Mouse (Mus musculus): Measurements from ENCODE around the gene Cryba1.

- TF ChIP-seq CTCF (IDR thresholded peaks at IDR 0.05; ENCODE audit: borderline replicate concordance, insufficient read depth, low read length) (no peak), POLR2A (IDR thresholded peaks at IDR 0.05; ENCODE audit: low read depth, low read length) (no peak)
Observed at GRCm38 (mm10) chr11:77709039-77709438, 16.0 kb downstream of the Cryba1 start.

All from embryonic fibroblast, embryonic 13.5 days (primary cell).